Mouse (Mus musculus): Measurements from ENCODE around the gene Mfsd12. TPM values are rescaled to one million over a fixed set of nuclear protein-coding genes. Genes with fewer than 3 reads are reported as not detected.

Gene Mfsd12
- polyA plus RNA-seq, 1 experiment from 2014 or later, result 11.5 TPM

GRCm38 (mm10) chr10:81414682-81415081 is 57.4 kb downstream of the Mfsd12 start:
- H3K4me1 ChIP-seq (replicated peaks; ENCODE audit: control insufficient read depth, insufficient read depth, low read length), result peaks cover 64% of the 10 kb centered on the region
- no peaks in the 10 kb centered on the region for H3K9me3 ChIP-seq (ENCODE audit: control insufficient read depth, low read length)
- no peak overlapping the region for H3K4me2 ChIP-seq (ENCODE audit: low read length)
- no peak overlapping the region for H3K4me3 ChIP-seq (replicated peaks; ENCODE audit: low read length)
- no peak overlapping the region for H3K9ac ChIP-seq (replicated peaks; ENCODE audit: low read depth, low read length)
- no peaks in the 10 kb centered on the region for H3K27me3 ChIP-seq (replicated peaks; ENCODE audit: control insufficient read depth, insufficient read depth, low read length)
- no peaks in the 10 kb centered on the region for H3K36me3 ChIP-seq (ENCODE audit: control insufficient read depth, insufficient read depth)
- H3K27ac ChIP-seq (ENCODE audit: low read length), result no peak overlapping the region
- ATAC-seq, result no peak

GRCm38 (mm10) chr10:81415146-81415545 is 57.9 kb downstream of the Mfsd12 start:
- Histone ChIP-seq H3K27ac (ENCODE audit: low read length) (no peak overlapping the region), H3K9me3 (ENCODE audit: control insufficient read depth, low read length) (no peaks in the 10 kb centered on the region), H3K4me1 (replicated peaks; ENCODE audit: control insufficient read depth, insufficient read depth, low read length) (peaks cover 64% of the 10 kb centered on the region), H3K36me3 (ENCODE audit: control insufficient read depth, insufficient read depth) (no peaks in the 10 kb centered on the region), H3K4me3 (replicated peaks; ENCODE audit: low read length) (no peak overlapping the region), H3K27me3 (replicated peaks; ENCODE audit: control insufficient read depth, insufficient read depth, low read length) (no peaks in the 10 kb centered on the region), H3K9ac (replicated peaks; ENCODE audit: low read depth, low read length) (no peak overlapping the region), H3K4me2 (ENCODE audit: low read length) (no peak overlapping the region)
- no peak for ATAC-seq
- WGBS, result 75% methylated on average over 5 of the region's 5 CpGs

Small RNAs within 50 kb of the gene (microRNA-seq; reads per million reads assigned to microRNA genes)
- not detected for gene Mir6913

Other genes with a start within 250 kb of the Mfsd12 start
- gene Zbtb7a, start 222.3 kb upstream of the Mfsd12 start, polyA plus RNA-seq (2015; fragmentation: Nextera tagmentation; extraction: Ambion mirVana), result 11.6 and 11.8 TPM in 2 replicates
- 48.5 and 62.7 TPM in 2 replicates for gene Pias4, start 189.6 kb upstream of the Mfsd12 start, polyA plus RNA-seq (2015; fragmentation: Nextera tagmentation; extraction: Ambion mirVana)
- gene Eef2, start 180.9 kb upstream of the Mfsd12 start, polyA plus RNA-seq (2015; fragmentation: Nextera tagmentation; extraction: Ambion mirVana), result 652 and 674 TPM in 2 replicates
- gene Dapk3, start 174.5 kb upstream of the Mfsd12 start, polyA plus RNA-seq (2015; fragmentation: Nextera tagmentation; extraction: Ambion mirVana), result 55.1 and 56.9 TPM in 2 replicates
- gene 4930442H23Rik, start 173.6 kb upstream of the Mfsd12 start, polyA plus RNA-seq (2015; fragmentation: Nextera tagmentation; extraction: Ambion mirVana), result not detected in 2 replicates
- 0.11 TPM in 1 of 2 replicates, not detected in the other for gene Nmrk2, start 155.4 kb upstream of the Mfsd12 start, polyA plus RNA-seq (2015; fragmentation: Nextera tagmentation; extraction: Ambion mirVana)
- gene Atcay, start 126.7 kb upstream of the Mfsd12 start, polyA plus RNA-seq (2015; fragmentation: Nextera tagmentation; extraction: Ambion mirVana), result 81.4 and 94.9 TPM in 2 replicates
- gene Zfr2, start 124.3 kb upstream of the Mfsd12 start, polyA plus RNA-seq (2015; fragmentation: Nextera tagmentation; extraction: Ambion mirVana), result 18.4 and 24.0 TPM in 2 replicates
- 28.8 and 44.2 TPM in 2 replicates for gene Matk, start 104.6 kb upstream of the Mfsd12 start, polyA plus RNA-seq (2015; fragmentation: Nextera tagmentation; extraction: Ambion mirVana)
- gene Mrpl54, start 90.6 kb upstream of the Mfsd12 start, polyA plus RNA-seq (2015; fragmentation: Nextera tagmentation; extraction: Ambion mirVana), result 84.0 and 90.1 TPM in 2 replicates
- 39.1 and 41.6 TPM in 2 replicates for gene Apba3, start 90.5 kb upstream of the Mfsd12 start, polyA plus RNA-seq (2015; fragmentation: Nextera tagmentation; extraction: Ambion mirVana)
- 7.3 and 8.3 TPM in 2 replicates for gene Tjp3, start 65.9 kb upstream of the Mfsd12 start, polyA plus RNA-seq (2015; fragmentation: Nextera tagmentation; extraction: Ambion mirVana)
- 138 and 143 TPM in 2 replicates for gene Pip5k1c, start 64.5 kb upstream of the Mfsd12 start, polyA plus RNA-seq (2015; fragmentation: Nextera tagmentation; extraction: Ambion mirVana)
- 36.8 and 38.3 TPM in 2 replicates for gene Cactin, start 36.4 kb upstream of the Mfsd12 start, polyA plus RNA-seq (2015; fragmentation: Nextera tagmentation; extraction: Ambion mirVana)
- gene Tbxa2r, start 28.8 kb upstream of the Mfsd12 start, polyA plus RNA-seq (2015; fragmentation: Nextera tagmentation; extraction: Ambion mirVana), result 3.6 and 4.9 TPM in 2 replicates
- gene Gipc3, start 14.2 kb upstream of the Mfsd12 start, polyA plus RNA-seq (2015; fragmentation: Nextera tagmentation; extraction: Ambion mirVana), result not detected in 2 replicates
- 33.4 and 34.2 TPM in 2 replicates for gene Hmg20b, start 7.0 kb upstream of the Mfsd12 start, polyA plus RNA-seq (2015; fragmentation: Nextera tagmentation; extraction: Ambion mirVana)
- 0.72 and 0.86 TPM in 2 replicates for gene 4930404N11Rik, start 8.3 kb downstream of the Mfsd12 start, polyA plus RNA-seq (2015; fragmentation: Nextera tagmentation; extraction: Ambion mirVana)
- 121 and 133 TPM in 2 replicates for gene Fzr1, start 21.0 kb downstream of the Mfsd12 start, polyA plus RNA-seq (2015; fragmentation: Nextera tagmentation; extraction: Ambion mirVana)
- gene Dohh, start 26.9 kb downstream of the Mfsd12 start, polyA plus RNA-seq (2015; fragmentation: Nextera tagmentation; extraction: Ambion mirVana), result 86.0 and 91.0 TPM in 2 replicates
- 6.2 and 8.8 TPM in 2 replicates for gene Gm48551, start 27.0 kb downstream of the Mfsd12 start, polyA plus RNA-seq (2015; fragmentation: Nextera tagmentation; extraction: Ambion mirVana)
- gene Gm48552, start 31.5 kb downstream of the Mfsd12 start, polyA plus RNA-seq (2015; fragmentation: Nextera tagmentation; extraction: Ambion mirVana), result 1.0 and 2.2 TPM in 2 replicates
- gene Smim24, start 35.6 kb downstream of the Mfsd12 start, polyA plus RNA-seq (2015; fragmentation: Nextera tagmentation; extraction: Ambion mirVana), result 1.2 and 1.8 TPM in 2 replicates
- 25.4 and 27.0 TPM in 2 replicates for gene Nfic, start 98.1 kb downstream of the Mfsd12 start, polyA plus RNA-seq (2015; fragmentation: Nextera tagmentation; extraction: Ambion mirVana)
- 75.3 and 93.0 TPM in 2 replicates for gene Celf5, start 125.2 kb downstream of the Mfsd12 start, polyA plus RNA-seq (2015; fragmentation: Nextera tagmentation; extraction: Ambion mirVana)
- 70.4 and 80.9 TPM in 2 replicates for gene Ncln, start 138.9 kb downstream of the Mfsd12 start, polyA plus RNA-seq (2015; fragmentation: Nextera tagmentation; extraction: Ambion mirVana)
- gene S1pr4, start 142.6 kb downstream of the Mfsd12 start, polyA plus RNA-seq (2015; fragmentation: Nextera tagmentation; extraction: Ambion mirVana), result 0.40 and 0.53 TPM in 2 replicates
- 0.42 and 0.76 TPM in 2 replicates for gene Gna15, start 166.7 kb downstream of the Mfsd12 start, polyA plus RNA-seq (2015; fragmentation: Nextera tagmentation; extraction: Ambion mirVana)
- gene Gna11, start 187.7 kb downstream of the Mfsd12 start, polyA plus RNA-seq (2015; fragmentation: Nextera tagmentation; extraction: Ambion mirVana), result 106 and 112 TPM in 2 replicates
- 632 and 683 TPM in 2 replicates for gene Aes, start 202.0 kb downstream of the Mfsd12 start, polyA plus RNA-seq (2015; fragmentation: Nextera tagmentation; extraction: Ambion mirVana)
- gene Tle2, start 217.1 kb downstream of the Mfsd12 start, polyA plus RNA-seq (2015; fragmentation: Nextera tagmentation; extraction: Ambion mirVana), result 27.1 and 32.6 TPM in 2 replicates
- 3.5 and 3.7 TPM in 2 replicates for gene Tle6, start 243.6 kb downstream of the Mfsd12 start, polyA plus RNA-seq (2015; fragmentation: Nextera tagmentation; extraction: Ambion mirVana)
- gene BC025920, start 248.8 kb downstream of the Mfsd12 start, polyA plus RNA-seq (2015; fragmentation: Nextera tagmentation; extraction: Ambion mirVana), result 2.7 and 3.4 TPM in 2 replicates